Mouse (Mus musculus) mouse embryonic stem cell (cell line): ENCODE results near the gene Opcml.

Experiments used
- in situ Hi-C, 2 experiments: fragments of 300-500 bp; cut with MboI; formaldehyde crosslinking; loops; 1 replicate in 1 of 2; 3 replicates in 1 of 2; pipeline ENCODE4 v1.14.3; 2019 to 2020; ENCODE audit warnings: low sequenced_read_pairs in 2 of 2, low pct_unique_long_range_greater_than_20kb in 1 of 2, mixed read lengths in 1 of 2; ENCODE audit not compliant: unreplicated experiment in 1 of 2

Gene Opcml

GRCm38 (mm10) chr9:28328434-28328833 is 537.9 kb downstream of the Opcml start:
- in situ Hi-C loops = no loop called here

GRCm38 (mm10) chr9:28329477-28329876 is 538.9 kb downstream of the Opcml start:
- in situ Hi-C loops = no loop called here

GRCm38 (mm10) chr9:28336511-28337208 is 546.1 kb downstream of the Opcml start:
- in situ Hi-C loops = no loop called here

- in situ Hi-C loops = no loop called here
Measured at GRCm38 (mm10) chr9:28337837-28338236, 547.3 kb downstream of the Opcml start.

GRCm38 (mm10) chr9:28354978-28355377 is 564.4 kb downstream of the Opcml start:
- in situ Hi-C loops = no loop called here

- in situ Hi-C loops = no loop called here
Measured at GRCm38 (mm10) chr9:28357946-28358345, 567.4 kb downstream of the Opcml start.

GRCm38 (mm10) chr9:28360691-28361090 is 570.1 kb downstream of the Opcml start:
- in situ Hi-C loops = no loop called here

- in situ Hi-C loops = no loop called here
Measured at GRCm38 (mm10) chr9:28364473-28365159, 574.0 kb downstream of the Opcml start.

- in situ Hi-C loops = no loop called here
Measured at GRCm38 (mm10) chr9:28365160-28365473, 574.5 kb downstream of the Opcml start.

GRCm38 (mm10) chr9:28386527-28387175 is 596.1 kb downstream of the Opcml start:
- in situ Hi-C loops = no loop called here

GRCm38 (mm10) chr9:28395222-28395621 is 604.6 kb downstream of the Opcml start:
- in situ Hi-C loops = no loop called here

- in situ Hi-C loops = no loop called here
Measured at GRCm38 (mm10) chr9:28395638-28396037, 605.1 kb downstream of the Opcml start.

- in situ Hi-C loops = no loop called here
Measured at GRCm38 (mm10) chr9:28402770-28403650, 612.4 kb downstream of the Opcml start.

GRCm38 (mm10) chr9:28403831-28404562 is 613.4 kb downstream of the Opcml start:
- in situ Hi-C loops = no loop called here

GRCm38 (mm10) chr9:28404616-28405015 is 614.0 kb downstream of the Opcml start:
- in situ Hi-C loops = no loop called here

GRCm38 (mm10) chr9:28405816-28406215 is 615.2 kb downstream of the Opcml start:
- in situ Hi-C loops = no loop called here

GRCm38 (mm10) chr9:28420808-28421207 is 630.2 kb downstream of the Opcml start:
- in situ Hi-C loops = no loop called here

- in situ Hi-C loops = no loop called here
Measured at GRCm38 (mm10) chr9:28423407-28423806, 632.8 kb downstream of the Opcml start.
